Mouse (Mus musculus) G1E (cell line): ENCODE results near the gene B3galnt1.

ENCODE experiments used
- CTCF ChIP-seq: IDR thresholded peaks from 2 replicates; pipeline ENCODE4 v1.5.1; 2012; ENCODE audit warnings: low read depth, low read length, inconsistent platforms, mixed read lengths
- GATA1 ChIP-seq: IDR thresholded peaks from 2 replicates; pipeline ENCODE4 v1.6.1; 2012; ENCODE audit warnings: borderline replicate concordance, low read length, inconsistent platforms, mixed read lengths
- GATA2 ChIP-seq: IDR thresholded peaks from 2 replicates; pipeline ENCODE4 v1.6.1; 2012; ENCODE audit warnings: low read depth, low read length, inconsistent platforms, borderline replicate concordance
- POLR2AphosphoS5 ChIP-seq: IDR thresholded peaks from 2 replicates; pipeline ENCODE4 v1.6.1; 2012; ENCODE audit warnings: low read depth, low read length, inconsistent platforms; ENCODE audit not compliant: insufficient replicate concordance
- TAL1 ChIP-seq: conservative IDR thresholded peaks from 2 replicates; pipeline ENCODE4 v1.6.1; 2012; ENCODE audit warnings: low read depth, low read length, inconsistent platforms, mixed read lengths

- TF ChIP-seq GATA2, result no peak
- TF ChIP-seq GATA1, result no peak
- TF ChIP-seq CTCF, result no peak
- no peak for TF ChIP-seq POLR2AphosphoS5
- no peak for TF ChIP-seq TAL1
Observed at GRCm38 (mm10) chr3:69548704-69549455, 49.9 kb downstream of the B3galnt1 start.
